Comparison of ENCODE assay signal across 8 mouse cellular contexts in the genomic region with DNA sequence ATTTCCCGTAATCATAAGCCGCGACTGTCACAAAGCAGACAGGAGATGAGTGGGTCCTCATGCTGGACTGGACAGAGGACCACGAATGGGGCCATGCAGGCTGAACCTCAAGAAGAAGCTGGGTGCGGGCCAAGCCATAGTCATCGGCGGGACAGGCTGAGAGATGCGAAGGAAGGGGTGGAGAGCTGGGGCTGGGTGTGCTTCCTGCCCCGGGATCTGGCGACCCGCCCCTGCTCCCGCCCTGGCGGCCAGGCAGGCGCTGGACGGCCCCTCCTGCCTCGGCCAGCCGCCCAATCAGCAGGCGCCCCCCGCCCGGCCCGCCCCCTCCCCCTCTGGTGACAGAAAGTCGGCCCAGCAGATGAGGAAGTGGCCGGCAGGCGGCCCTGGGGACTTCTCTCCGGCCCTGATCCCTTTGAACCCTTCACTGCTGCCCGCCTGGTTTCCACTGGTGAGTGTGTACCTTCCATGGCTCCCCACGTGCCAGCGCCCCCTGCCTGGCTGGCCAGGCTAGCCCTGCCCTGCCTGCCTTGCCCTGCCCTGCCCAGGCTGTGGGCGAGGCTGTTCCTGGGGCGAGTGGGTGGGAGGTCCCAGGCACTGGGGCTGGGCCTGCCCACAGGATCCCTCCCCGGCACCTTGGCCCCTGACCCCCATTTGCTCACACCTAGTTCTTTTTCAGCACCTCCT. TPM values are rescaled to one million over a fixed set of nuclear protein-coding genes. Genes with fewer than 3 reads are reported as not detected.
DNase-seq lines count a peak whose midpoint lies in the region; ATAC-seq and TF ChIP-seq lines count a peak whose summit lies in the region.

Elovl1 (plus strand) TSS at position 326 of the 684 bp plus-strand sequence.

- H3K4me2 ChIP-seq in forebrain, embryonic 15.5 days (replicated peaks), result peak within 1 kb of the TSS; percentile 87
- peak within 1 kb of the TSS; percentile 72 for H3K4me2 ChIP-seq in neural tube, embryonic 15.5 days

- intact Hi-C loops in heart, postnatal 25 days (cut with DNase I), result loop anchor here (2.0 to 5.0 kb wide), 2 partner anchors 19 to 89 kb away; partner anchors contain the start of genes Med8 and Szt2

- TF ChIP-seq POLR2A in lung, adult 2 months (IDR thresholded peaks at IDR 0.05; ENCODE audit: borderline replicate concordance, extremely low read depth, low read depth, low read length), result peak; percentile 78; the same call in 1 of the 2 replicates

- H3K9me3 ChIP-seq in ES-E14 (ENCODE audit: control insufficient read depth, insufficient read depth, low read depth, low read length), result no peaks in the 10 kb centered on the region
- no peaks in the 10 kb centered on the region for H3K9me3 ChIP-seq in forebrain, embryonic 15.5 days
- H3K9me3 ChIP-seq in neural tube, embryonic 15.5 days (replicated peaks), result no peaks in the 10 kb centered on the region

- no peak within 1 kb of the TSS for H3K27ac ChIP-seq in ES-E14 (ENCODE audit: insufficient read depth, low read depth, low read length, poor library complexity, severe bottlenecking)
- peak within 1 kb of the TSS; percentile 59 for H3K27ac ChIP-seq in forebrain, embryonic 15.5 days (replicated peaks)
- H3K27ac ChIP-seq in neural tube, embryonic 15.5 days (replicated peaks), result peak within 1 kb of the TSS; percentile 72

- peaks cover 26% of the 10 kb centered on the region for H3K36me3 ChIP-seq in ES-E14 (ENCODE audit: control insufficient read depth, insufficient read depth, low read length, poor library complexity, severe bottlenecking)
- H3K36me3 ChIP-seq in forebrain, embryonic 15.5 days, result peaks cover 19% of the 10 kb centered on the region
- peaks cover 29% of the 10 kb centered on the region for H3K36me3 ChIP-seq in neural tube, embryonic 15.5 days

- under 1% methylated on average over 30 of the region's 31 CpGs for WGBS in forebrain, embryonic 15.5 days
- 1% methylated on average over 31 of the region's 31 CpGs for WGBS in lung, adult 2 months
- WGBS in neural tube, embryonic 15.5 days, result 0% methylated on average over 26 of the region's 31 CpGs

- H3K4me1 ChIP-seq in ES-E14 (ENCODE audit: control insufficient read depth in 2 of 2, insufficient read depth in 2 of 2, low read length in 2 of 2, poor library complexity in 1 of 2), result peaks cover 0 to 22% of the 10 kb centered on the region in 2 experiments; a peak in 2 of 4 replicates
- peaks cover 21% of the 10 kb centered on the region for H3K4me1 ChIP-seq in forebrain, embryonic 15.5 days
- H3K4me1 ChIP-seq in lung, adult 2 months (ENCODE audit: control insufficient read depth, insufficient read depth, low read length), result peaks cover 26% of the 10 kb centered on the region
- peaks cover 27% of the 10 kb centered on the region for H3K4me1 ChIP-seq in neural tube, embryonic 15.5 days

- H3K9ac ChIP-seq in ES-E14 (ENCODE audit: insufficient read depth, low read depth, low read length, poor library complexity, severe bottlenecking), result peak within 1 kb of the TSS; percentile 82
- peak within 1 kb of the TSS; percentile 65 for H3K9ac ChIP-seq in forebrain, embryonic 15.5 days (replicated peaks)
- peak within 1 kb of the TSS; percentile 53 for H3K9ac ChIP-seq in neural tube, embryonic 15.5 days (replicated peaks)

- ATAC-seq in forebrain, embryonic 15.5 days (replicated peaks), result peak; percentile 89
- ATAC-seq in neural tube, embryonic 15.5 days (ENCODE audit: low FRiP score), result peak; percentile 90

- in situ Hi-C loops in ES-E14 (cut with MboI; ENCODE audit: low sequenced_read_pairs in 2 of 2, unreplicated experiment in 2 of 2), result no loop called here

- no peak for DNase-seq in ES-E14 (ENCODE audit: low read depth, low spot score)
- peak; percentile 78 for DNase-seq in cerebellum, adult 11-12 months
- DNase-seq in heart, postnatal 25 days (ENCODE audit: low spot score), result peak; percentile 89
- DNase-seq in layer of hippocampus, adult 18-20 months (ENCODE audit: low spot score in 2 of 2), result peak; percentile 54 to 71
- peak; percentile 90 for DNase-seq in lung, adult 2 months
- peak; percentile 72 to 74 for DNase-seq in thymus, adult 18-20 months

- peak; percentile 29; the same call in 1 of the 2 replicates for TF ChIP-seq CTCF in lung, adult 2 months (IDR thresholded peaks at IDR 0.05; ENCODE audit: insufficient read depth, low read length)

- H3K27me3 ChIP-seq in forebrain, embryonic 15.5 days, result no peaks in the 10 kb centered on the region
- no peaks in the 10 kb centered on the region for H3K27me3 ChIP-seq in neural tube, embryonic 15.5 days (replicated peaks)

- H3K4me3 ChIP-seq in ES-E14 (ENCODE audit: insufficient read depth in 1 of 2, low read depth in 1 of 2, low read length in 2 of 2, poor library complexity in 1 of 2, severe bottlenecking in 1 of 2), result peak within 1 kb of the TSS; percentile 80 to 82
- H3K4me3 ChIP-seq in forebrain, embryonic 15.5 days, result peak within 1 kb of the TSS; percentile 50
- peak within 1 kb of the TSS; percentile 89 for H3K4me3 ChIP-seq in lung, adult 2 months (replicated peaks; ENCODE audit: extremely low read depth, low read depth, low read length)
- peak within 1 kb of the TSS; percentile 49 for H3K4me3 ChIP-seq in neural tube, embryonic 15.5 days (replicated peaks)

TF ChIP-seq in ES-E14, 5 proteins besides CTCF, POLR2A, EP300 and RAD21:
- TF ChIP-seq HCFC1 (IDR thresholded peaks at IDR 0.05; ENCODE audit: borderline replicate concordance, insufficient read depth, low read length) (0 out of 2 replicates have a peak, but pooled peaks have one; percentile 29), CHD2 (IDR thresholded peaks at IDR 0.05; ENCODE audit: low read depth, low read length) (no peak), ZNF384 (IDR thresholded peaks at IDR 0.05; ENCODE audit: low read depth, low read length) (no peak)
TF ChIP-seq in ES-E14: peak in this region for 1.

RNA-seq across cellular contexts. Expression of gene Elovl1, which starts in this region (rescaled TPM):
- total RNA-seq in ES-E14 (2012; rRNA removed), result 33.4 and 36.0 TPM in 2 replicates
- polyA plus RNA-seq in forebrain, embryonic 15.5 days (2015; fragmentation: Nextera tagmentation; extraction: Ambion mirVana), result 21.3 and 21.4 TPM in 2 replicates
- 10 to 100 TPM; 17.8 to 19.4 TPM for total RNA-seq in heart, postnatal 25 days (2021)
- 10 to 100 TPM; 18.4 to 19.7 TPM for total RNA-seq in layer of hippocampus, adult 18-20 months (2021)
- 978 and 1,062 TPM in 2 replicates for polyA plus RNA-seq in lung, adult 2 months (2012; rRNA removed)
- polyA plus RNA-seq in neural tube, embryonic 15.5 days (2015; fragmentation: Nextera tagmentation; extraction: Ambion mirVana), result 31.2 and 49.2 TPM in 2 replicates

Comparison
In these comparisons a context has a peak if more than half of its experiments do, and no peak if none do; other contexts are left out.
1. RNA of gene Elovl1 (polyA plus RNA-seq): 978 to 1,062 TPM in lung, adult 2 months; 31.2 to 49.2 TPM in neural tube, embryonic 15.5 days and 21.3 to 21.4 TPM in forebrain, embryonic 15.5 days; every median in the first group is over 10 times any median in the second.
2. Peak in every context shown above with its lines, with median percentiles within 50 percentile points of each other: H3K4me3 ChIP-seq and H3K9ac ChIP-seq.